ENCODE assay signal across 9 mouse cellular contexts in the genomic region with DNA sequence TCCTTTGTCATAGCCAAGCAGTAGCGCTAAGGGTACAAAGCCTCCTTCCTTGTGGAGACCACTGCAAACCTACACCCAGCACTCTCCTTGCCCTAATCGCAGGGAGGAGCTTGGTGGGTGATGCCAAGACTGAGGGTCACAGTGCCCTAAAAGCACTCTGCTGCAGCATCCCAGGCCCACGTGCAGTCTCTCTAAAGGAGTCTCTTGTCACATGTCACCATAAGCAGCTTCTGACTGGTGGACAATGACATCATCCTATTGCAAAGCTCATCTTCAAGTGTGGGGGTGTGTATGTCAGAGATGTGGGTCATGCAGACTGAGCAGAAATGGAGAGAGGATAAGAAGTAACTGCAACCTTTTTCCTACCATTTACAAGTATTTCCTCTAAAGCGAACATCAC. TPM values are rescaled to one million over a fixed set of nuclear protein-coding genes. Genes with fewer than 3 reads are reported as not detected.
A peak's percentile ranks its signal among the peaks of the same experiment; 100 is the strongest.
DNase-seq lines count a peak whose midpoint lies in the region; ATAC-seq and TF ChIP-seq lines count a peak whose summit lies in the region.
"Had no signal": no experiment of that assay in that cellular context is flagged by ENCODE, and none has a peak within 500 bp of the region (broad histone marks: within the 10 kb centered on the region; RNA-seq: fewer than 3 reads in every experiment).

No protein-coding gene starts in this region.

- no peak overlapping the region for H3K4me2 ChIP-seq in hindbrain, embryonic 11.5 days (replicated peaks; ENCODE audit: low read depth, low read length)

- TF ChIP-seq CTCF in cerebellum, adult 2 months (IDR thresholded peaks at IDR 0.05; ENCODE audit: borderline replicate concordance, insufficient read depth, low read depth, low read length): no peak
- TF ChIP-seq CTCF in olfactory bulb, adult 2 months (IDR thresholded peaks at IDR 0.05; ENCODE audit: insufficient read depth, low read depth, low read length): no peak

- peak overlapping the region; percentile 98 for H3K4me3 ChIP-seq in hindbrain, embryonic 10.5 days
- H3K4me3 ChIP-seq in hindbrain, embryonic 11.5 days (ENCODE audit: low read depth, low read length): no peak overlapping the region; the same call in 1 of the 2 replicates
- peak overlapping the region; percentile 72 for H3K4me3 ChIP-seq in cerebellum, adult 2 months (replicated peaks; ENCODE audit: insufficient read depth, low read depth, low read length)
- H3K4me3 ChIP-seq in olfactory bulb, adult 2 months (ENCODE audit: insufficient read depth, low read depth, low read length): peak overlapping the region; percentile 72

- H3K4me1 ChIP-seq in hindbrain, embryonic 10.5 days (replicated peaks): peaks cover 54% of the 10 kb centered on the region
- peaks cover 19% of the 10 kb centered on the region for H3K4me1 ChIP-seq in hindbrain, embryonic 11.5 days (replicated peaks; ENCODE audit: control insufficient read depth, insufficient read depth, low read length)
- H3K4me1 ChIP-seq in cerebellum, adult 2 months (ENCODE audit: control insufficient read depth, insufficient read depth, low read length): peaks cover 22% of the 10 kb centered on the region
- peaks cover 36% of the 10 kb centered on the region for H3K4me1 ChIP-seq in olfactory bulb, adult 2 months (ENCODE audit: control insufficient read depth, insufficient read depth, low read length)

- H3K36me3 ChIP-seq in hindbrain, embryonic 10.5 days: peaks cover 53% of the 10 kb centered on the region
- peaks cover 8% of the 10 kb centered on the region; the same call in 1 of the 2 replicates for H3K36me3 ChIP-seq in hindbrain, embryonic 11.5 days (ENCODE audit: control insufficient read depth, insufficient read depth, low read length)

- DNase-seq in hindbrain, embryonic 10.5 days (ENCODE audit: low spot score): no peak
- DNase-seq in hindbrain, embryonic 11.5 days (ENCODE audit: low spot score): no peak
- DNase-seq in cerebellum, adult 2 months: peak; percentile 54 to 79
- DNase-seq in layer of hippocampus, adult 9-11 months: peak; percentile 83
- DNase-seq in urinary bladder, postnatal 10 days (ENCODE audit: low spot score): no peak
- DNase-seq in kidney, postnatal 10 days: no peak

- TF ChIP-seq POLR2A in cerebellum, adult 2 months (IDR thresholded peaks at IDR 0.05; ENCODE audit: borderline replicate concordance, insufficient read depth, low read length): no peak
- no peak for TF ChIP-seq POLR2A in olfactory bulb, adult 2 months (IDR thresholded peaks at IDR 0.05; ENCODE audit: insufficient read depth, low read depth, low read length)

- 0 out of 2 replicates have a peak overlapping the region, but pooled peaks have one; percentile 23 for H3K27ac ChIP-seq in hindbrain, embryonic 10.5 days
- no peak overlapping the region for H3K27ac ChIP-seq in hindbrain, embryonic 11.5 days (ENCODE audit: low read depth, low read length)
- peak overlapping the region; percentile 56; the same call in 1 of the 2 replicates for H3K27ac ChIP-seq in cerebellum, adult 2 months (ENCODE audit: insufficient read depth, low read length)
- H3K27ac ChIP-seq in olfactory bulb, adult 2 months (ENCODE audit: insufficient read depth, low read depth, low read length): peak overlapping the region; percentile 56
- H3K27ac ChIP-seq: kidney, postnatal 0 days had no signal

- no peaks in the 10 kb centered on the region for H3K27me3 ChIP-seq in hindbrain, embryonic 10.5 days (ENCODE audit: insufficient read depth, poor library complexity, severe bottlenecking)
- no peaks in the 10 kb centered on the region for H3K27me3 ChIP-seq in hindbrain, embryonic 11.5 days (ENCODE audit: control insufficient read depth, insufficient read depth, low read length)
- H3K27me3 ChIP-seq in cerebellum, adult 2 months (ENCODE audit: control insufficient read depth, insufficient read depth, low read length): no peaks in the 10 kb centered on the region

- no peaks in the 10 kb centered on the region for H3K9me3 ChIP-seq in hindbrain, embryonic 10.5 days
- H3K9me3 ChIP-seq in hindbrain, embryonic 11.5 days (ENCODE audit: control insufficient read depth, low read length): no peaks in the 10 kb centered on the region

- no peak for ATAC-seq in hindbrain, embryonic 11.5 days (ENCODE audit: low FRiP score)
- no peak for ATAC-seq in monocyte, adult 5-6 weeks (replicated peaks; ENCODE audit: insufficient number of reproducible peaks, low FRiP score, low TSS enrichment, poor library complexity, severe bottlenecking)

- WGBS in hindbrain, embryonic 10.5 days: 76% methylated on average over 4 of the region's 4 CpGs
- 69% methylated on average over 4 of the region's 4 CpGs for WGBS in hindbrain, embryonic 11.5 days
- 33% methylated on average over 4 of the region's 4 CpGs for WGBS in cerebellum, adult 2 months
- WGBS in olfactory bulb, adult 2 months: 18% methylated on average over 4 of the region's 4 CpGs

- no peak overlapping the region for H3K9ac ChIP-seq in hindbrain, embryonic 11.5 days (ENCODE audit: low read depth, low read length)

RNA-seq across cellular contexts. Expression of gene Atp8b2, which starts 3.9 kb away (rescaled TPM):
- polyA plus RNA-seq in hindbrain, embryonic 10.5 days (2016; fragmentation: Nextera tagmentation; extraction: Ambion mirVana): 13.7 and 14.5 TPM in 2 replicates
- polyA plus RNA-seq in hindbrain, embryonic 11.5 days (2014; fragmentation: Nextera tagmentation; extraction: Ambion mirVana): 12.0 and 19.1 TPM in 2 replicates
- 91.9 and 97.8 TPM in 2 replicates for polyA plus RNA-seq in cerebellum, adult 2 months (2012; rRNA removed)
- not detected in 2 replicates for polyA plus RNA-seq in olfactory bulb, adult 2 months (2012; ENCODE audit: insufficient read depth, insufficient read length, low replicate concordance, missing spikeins)
- total RNA-seq in monocyte, adult 5-6 weeks (2017): 67.8 to 132 TPM (median 89.1 TPM) in 3 replicates

RNA-seq across cellular contexts. Expression of gene Hax1, which starts 39.1 kb away (rescaled TPM):
- polyA plus RNA-seq in hindbrain, embryonic 10.5 days (2016; fragmentation: Nextera tagmentation; extraction: Ambion mirVana): 181 and 189 TPM in 2 replicates
- polyA plus RNA-seq in hindbrain, embryonic 11.5 days (2014; fragmentation: Nextera tagmentation; extraction: Ambion mirVana): 178 and 182 TPM in 2 replicates
- 116 and 125 TPM in 2 replicates for polyA plus RNA-seq in cerebellum, adult 2 months (2012; rRNA removed)
- polyA plus RNA-seq in olfactory bulb, adult 2 months (2012; ENCODE audit: insufficient read depth, insufficient read length, low replicate concordance, missing spikeins): not detected in 2 replicates
- 44.9 to 89.5 TPM (median 54.6 TPM) in 3 replicates for total RNA-seq in monocyte, adult 5-6 weeks (2017)

RNA-seq across cellular contexts. Expression of gene Il6ra, which starts 46.4 kb away (rescaled TPM):
- 0.52 and 1.5 TPM in 2 replicates for polyA plus RNA-seq in hindbrain, embryonic 10.5 days (2016; fragmentation: Nextera tagmentation; extraction: Ambion mirVana)
- polyA plus RNA-seq in hindbrain, embryonic 11.5 days (2014; fragmentation: Nextera tagmentation; extraction: Ambion mirVana): 0.18 and 0.22 TPM in 2 replicates
- 1.1 and 1.3 TPM in 2 replicates for polyA plus RNA-seq in cerebellum, adult 2 months (2012; rRNA removed)
- polyA plus RNA-seq in olfactory bulb, adult 2 months (2012; ENCODE audit: insufficient read depth, insufficient read length, low replicate concordance, missing spikeins): not detected in 2 replicates
- total RNA-seq in monocyte, adult 5-6 weeks (2017): 36.2 to 60.6 TPM (median 43.2 TPM) in 3 replicates

Comparison
In these comparisons a context has a peak if more than half of its experiments do, and no peak if none do; other contexts are left out.
1. DNase-seq: peak in cerebellum, adult 2 months (2 of 2) and layer of hippocampus, adult 9-11 months (single experiment); none in hindbrain, embryonic 10.5 days (single experiment), hindbrain, embryonic 11.5 days (single experiment), urinary bladder, postnatal 10 days (single experiment) and kidney, postnatal 10 days (single experiment).